Mouse (Mus musculus) hindbrain, embryonic 15.5 days (tissue): ENCODE results near the gene Olfr243. TPM values are rescaled to one million over a fixed set of nuclear protein-coding genes. Genes with fewer than 3 reads are reported as not detected.
A peak's percentile ranks its signal among the peaks of the same experiment; 100 is the strongest.
"Not testable (repeated sequence)": the region's sequence is repeated elsewhere in the genome, so short reads cannot be mapped to it uniquely, and the experiment has no call there.

Experiments used
- ATAC-seq: fragments of 200-750 bp; cut with Nextera tagmentation; 2 replicates; pipeline ENCODE4 v1.8.0; 2017; ENCODE audit warnings: low read depth, moderate number of reproducible peaks, moderate TSS enrichment; ENCODE audit not compliant: low FRiP score
- H3K27ac ChIP-seq: fragments of 300-500 bp; sonication (generic); replicated peaks from 2 replicates; pipeline ENCODE4 v1.5.1; 2015; ENCODE audit warnings: mild to moderate bottlenecking, inconsistent platforms
- H3K27me3 ChIP-seq: fragments of 300-500 bp; sonication (generic); 2 replicates; pipeline ENCODE4 v1.6.1; 2015; ENCODE audit warnings: control low read depth, inconsistent platforms
- H3K36me3 ChIP-seq: fragments of 300-500 bp; sonication (generic); 2 replicates; pipeline ENCODE4 v1.6.1; 2015; ENCODE audit warnings: control low read depth, inconsistent platforms
- H3K4me1 ChIP-seq: fragments of 300-500 bp; sonication (generic); replicated peaks from 2 replicates; pipeline ENCODE4 v1.6.1; 2015; ENCODE audit warnings: control low read depth, inconsistent platforms
- H3K4me2 ChIP-seq: fragments of 300-500 bp; sonication (generic); 2 replicates; pipeline ENCODE4 v1.6.1; 2015; ENCODE audit warnings: moderate library complexity, mild to moderate bottlenecking, inconsistent platforms
- H3K4me3 ChIP-seq: fragments of 300-500 bp; sonication (generic); 2 replicates; pipeline ENCODE4 v1.5.1; 2015; ENCODE audit warnings: mild to moderate bottlenecking, inconsistent platforms
- H3K9ac ChIP-seq: fragments of 300-500 bp; sonication (generic); 2 replicates; pipeline ENCODE4 v1.6.1; 2015; ENCODE audit warnings: inconsistent platforms
- H3K9me3 ChIP-seq: fragments of 300-500 bp; sonication (generic); 2 replicates; pipeline ENCODE4 v1.6.1; 2016; ENCODE audit warnings: control low read depth, inconsistent platforms
- WGBS: fragments of 180-500 bp; shearing (Covaris S2); methylation state at CpG from one replicate; pipeline ENCODE4 v1.1.7; 2015; 5-methylcytosine and 5-hydroxymethylcytosine counted together
- polyA plus RNA-seq: library from polyadenylated mRNA; unstranded; fragments of >200 nt; fragmentation: Nextera tagmentation; extraction: Ambion mirVana; gene quantifications from 2 replicates; pipeline ENCODE4 v1.2.1, GENCODE M21; 2015

The Olfr243 gene
- polyA plus RNA-seq: not detected in 2 replicates

DNA sequence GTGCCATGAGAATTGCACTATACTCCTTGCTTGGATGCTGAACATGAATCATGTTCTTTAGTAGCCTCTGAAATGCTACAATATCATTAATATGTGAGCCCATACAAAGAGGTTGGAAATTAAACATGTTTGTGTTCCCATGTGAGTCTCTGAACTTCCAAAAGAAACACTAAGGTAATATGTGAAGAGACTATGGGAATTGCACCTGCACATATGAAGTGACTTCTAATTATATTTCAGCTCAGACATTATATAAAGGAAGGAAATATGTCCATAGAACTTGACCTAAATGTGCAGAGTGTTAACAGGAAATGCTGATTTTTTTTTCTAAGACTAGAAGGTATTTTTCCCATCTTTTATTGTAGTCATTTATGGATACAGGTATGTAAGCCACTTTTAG, at the start of gene Olfr243:
Olfr243 (plus strand) TSS at position 301 of the 400 bp plus-strand sequence.
- H3K27me3 ChIP-seq: no peaks in the 10 kb centered on the region
- no peaks in the 10 kb centered on the region for H3K9me3 ChIP-seq
- no peak within 1 kb of the TSS for H3K4me3 ChIP-seq
- no peak within 1 kb of the TSS for H3K27ac ChIP-seq
- no peak within 1 kb of the TSS for H3K9ac ChIP-seq
- no peak for ATAC-seq
- H3K4me2 ChIP-seq: no peak within 1 kb of the TSS
- H3K4me1 ChIP-seq: no peaks in the 10 kb centered on the region
- no peaks in the 10 kb centered on the region for H3K36me3 ChIP-seq

DNA sequence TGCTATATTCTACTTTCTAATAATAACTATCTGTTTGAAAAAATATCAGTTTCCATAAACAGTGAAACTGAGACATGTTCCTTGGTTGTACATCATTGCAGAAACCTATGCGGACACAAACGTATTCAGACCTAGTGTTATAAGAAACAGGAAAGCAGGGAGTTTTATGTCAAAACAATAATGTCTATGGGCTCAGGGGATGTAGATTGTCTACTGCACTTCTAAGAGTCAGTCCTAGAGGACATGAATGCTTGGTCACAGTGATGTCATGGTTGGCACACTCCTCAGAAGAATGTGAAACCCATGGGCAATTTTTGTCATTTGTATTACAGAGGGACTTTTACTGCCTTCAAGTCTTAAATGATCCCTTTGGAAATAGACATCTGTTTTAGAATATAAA, 43.4 kb upstream of the Olfr243 start, which contains the start of gene Olfr624:
Olfr624 (minus strand) TSS at position 101 of the 400 bp plus-strand sequence.
- no peak within 1 kb of the TSS for H3K9ac ChIP-seq
- 92% methylated on average over 2 of the region's 2 CpGs for WGBS

GRCm38 (mm10) chr7:103682420-103682819, 32.1 kb upstream of the Olfr243 start, which contains the start of gene Olfr625-ps1:
Olfr625-ps1 (plus strand) TSS chr7:103682720.
- ATAC-seq: no peak
- no peak within 1 kb of the TSS for H3K27ac ChIP-seq
- H3K4me1 ChIP-seq: no peaks in the 10 kb centered on the region
- H3K4me2 ChIP-seq: no peak within 1 kb of the TSS
- no peaks in the 10 kb centered on the region for H3K27me3 ChIP-seq
- no peak within 1 kb of the TSS for H3K4me3 ChIP-seq
- no peaks in the 10 kb centered on the region for H3K36me3 ChIP-seq
- no peaks in the 10 kb centered on the region for H3K9me3 ChIP-seq
- no peak within 1 kb of the TSS for H3K9ac ChIP-seq

More for the DNA sequence above, 43.4 kb upstream of the Olfr243 start, which contains the start of gene Olfr624:
- H3K27me3 ChIP-seq: no peaks in the 10 kb centered on the region
- H3K4me3 ChIP-seq: no peak within 1 kb of the TSS
- no peak within 1 kb of the TSS for H3K27ac ChIP-seq
- H3K9me3 ChIP-seq: no peaks in the 10 kb centered on the region
- no peaks in the 10 kb centered on the region for H3K36me3 ChIP-seq
- ATAC-seq: no peak
- no peaks in the 10 kb centered on the region for H3K4me1 ChIP-seq
- H3K4me2 ChIP-seq: no peak within 1 kb of the TSS

DNA sequence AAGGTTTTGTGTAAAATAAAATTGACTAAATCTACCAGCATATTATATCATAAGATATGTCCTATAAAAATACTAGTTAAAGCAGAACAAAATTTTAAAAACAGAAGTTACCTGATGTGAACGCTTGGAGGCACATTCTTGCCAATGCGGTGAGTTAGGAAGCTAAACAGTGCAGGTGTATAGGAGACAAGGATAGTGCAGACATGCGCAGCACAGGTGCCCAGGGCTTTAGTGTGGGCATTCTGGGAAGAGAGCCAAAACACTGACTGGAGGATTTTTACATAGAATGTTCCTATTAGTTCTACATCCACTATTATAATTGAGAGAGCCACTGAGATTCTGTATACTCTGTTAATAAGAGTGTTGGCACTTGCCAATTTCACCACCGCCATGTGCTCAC, 15.0 kb upstream of the Olfr243 start:
- H3K4me1 ChIP-seq: no peaks in the 10 kb centered on the region
- H3K4me3 ChIP-seq: no peak overlapping the region
- ATAC-seq: peak; percentile 38; the same call in 1 of the 2 replicates
- no peak overlapping the region for H3K4me2 ChIP-seq
- no peaks in the 10 kb centered on the region for H3K36me3 ChIP-seq
- WGBS: 88% methylated on average over 4 of the region's 4 CpGs
- H3K9ac ChIP-seq: no peak overlapping the region
- H3K27ac ChIP-seq: no peak overlapping the region
- no peaks in the 10 kb centered on the region for H3K9me3 ChIP-seq
- H3K27me3 ChIP-seq: no peaks in the 10 kb centered on the region

- Histone ChIP-seq H3K27ac (no peak overlapping the region), H3K9me3 (no peaks in the 10 kb centered on the region), H3K36me3 (no peaks in the 10 kb centered on the region), H3K27me3 (no peaks in the 10 kb centered on the region), H3K9ac (no peak overlapping the region), H3K4me1 (no peaks in the 10 kb centered on the region), H3K4me2 (no peak overlapping the region), H3K4me3 (no peak overlapping the region)
- 38% methylated on average over 2 of the region's 2 CpGs for WGBS
- ATAC-seq: no peak
Observed at GRCm38 (mm10) chr7:103712024-103712423, 2.4 kb upstream of the Olfr243 start.

DNA sequence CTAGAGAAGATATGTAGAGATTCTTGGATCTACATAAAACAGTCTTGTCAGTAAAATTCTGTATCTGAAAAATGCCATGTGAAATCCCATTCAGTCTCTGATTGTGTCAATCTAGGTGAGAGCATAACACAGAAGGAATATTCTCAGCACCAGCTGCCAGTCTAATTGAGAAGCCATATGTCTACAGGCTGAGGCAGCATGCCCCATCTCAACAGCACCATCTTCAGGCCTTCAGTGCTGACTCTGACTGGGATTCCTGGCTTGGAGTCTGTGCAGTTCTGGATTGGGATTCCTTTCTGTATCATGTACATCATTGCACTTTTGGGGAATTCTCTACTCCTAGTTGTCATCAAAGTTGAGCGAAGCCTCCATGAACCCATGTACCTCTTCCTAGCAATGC, 1.9 kb downstream of the Olfr243 start:
- not testable (repeated sequence) for H3K4me3 ChIP-seq, ATAC-seq, H3K4me2 ChIP-seq, H3K9ac ChIP-seq, H3K27ac ChIP-seq, H3K4me1 ChIP-seq, H3K9me3 ChIP-seq, H3K36me3 ChIP-seq, H3K27me3 ChIP-seq
- WGBS: 96% methylated on average over 1 of the region's 1 CpGs

- Histone ChIP-seq H3K4me1 (no peaks in the 10 kb centered on the region), H3K4me3 (no peak within 1 kb of the TSS), H3K36me3 (no peaks in the 10 kb centered on the region), H3K27ac (no peak within 1 kb of the TSS), H3K4me2 (no peak within 1 kb of the TSS), H3K9me3 (no peaks in the 10 kb centered on the region), H3K27me3 (no peaks in the 10 kb centered on the region), H3K9ac (no peak within 1 kb of the TSS)
- ATAC-seq: no peak
- WGBS: 84% methylated on average over 1 of the region's 1 CpGs
Observed at GRCm38 (mm10) chr7:103730074-103730473, 15.6 kb downstream of the Olfr243 start, which contains the start of gene Olfr628. Olfr628 (plus strand) TSS chr7:103730374.

GRCm38 (mm10) chr7:103744843-103745242, 30.4 kb downstream of the Olfr243 start, which contains the start of gene Olfr629:
Olfr629 (minus strand) TSS chr7:103744943.
- WGBS: 79% methylated on average over 2 of the region's 2 CpGs
- H3K9me3 ChIP-seq: no peaks in the 10 kb centered on the region
- ATAC-seq: no peak
- H3K4me3 ChIP-seq: no peak within 1 kb of the TSS
- H3K4me1 ChIP-seq: no peaks in the 10 kb centered on the region
- H3K36me3 ChIP-seq: no peaks in the 10 kb centered on the region
- H3K4me2 ChIP-seq: no peak within 1 kb of the TSS
- no peak within 1 kb of the TSS for H3K9ac ChIP-seq
- H3K27ac ChIP-seq: no peak within 1 kb of the TSS
- no peaks in the 10 kb centered on the region for H3K27me3 ChIP-seq

GRCm38 (mm10) chr7:103757233-103757632, 42.8 kb downstream of the Olfr243 start, which contains the start of gene Olfr630:
Olfr630 (minus strand) TSS chr7:103757333.
- H3K27ac ChIP-seq: no peak within 1 kb of the TSS
- 49% methylated on average over 2 of the region's 2 CpGs for WGBS
- H3K4me2 ChIP-seq: no peak within 1 kb of the TSS
- no peak within 1 kb of the TSS for H3K9ac ChIP-seq
- H3K36me3 ChIP-seq: no peaks in the 10 kb centered on the region
- H3K27me3 ChIP-seq: no peaks in the 10 kb centered on the region
- H3K4me1 ChIP-seq: no peaks in the 10 kb centered on the region
- no peak within 1 kb of the TSS for H3K4me3 ChIP-seq
- no peak for ATAC-seq
- no peaks in the 10 kb centered on the region for H3K9me3 ChIP-seq

DNA sequence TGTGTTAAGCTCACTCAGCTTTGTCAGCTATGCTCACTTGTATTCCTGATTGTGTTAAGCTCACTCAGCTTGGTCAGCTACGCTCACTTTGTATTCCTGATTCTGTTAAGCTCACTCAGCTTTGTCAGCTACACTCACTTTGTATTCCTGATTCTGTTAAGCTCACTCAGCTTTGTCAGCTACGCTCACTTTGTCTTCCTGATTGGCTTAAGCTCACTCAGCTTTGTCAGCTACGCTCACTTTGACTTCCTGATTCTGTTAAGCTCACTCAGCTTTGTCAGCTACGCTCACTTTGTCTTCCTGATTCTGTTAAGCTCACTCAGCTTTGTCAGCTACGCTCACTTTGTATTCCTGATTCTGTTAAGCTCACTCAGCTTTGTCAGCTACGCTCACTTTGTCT, 47.7 kb downstream of the Olfr243 start:
- WGBS: 90% methylated on average over 6 of the region's 6 CpGs
- H3K4me1 ChIP-seq, H3K36me3 ChIP-seq: not testable (repeated sequence)

DNA sequence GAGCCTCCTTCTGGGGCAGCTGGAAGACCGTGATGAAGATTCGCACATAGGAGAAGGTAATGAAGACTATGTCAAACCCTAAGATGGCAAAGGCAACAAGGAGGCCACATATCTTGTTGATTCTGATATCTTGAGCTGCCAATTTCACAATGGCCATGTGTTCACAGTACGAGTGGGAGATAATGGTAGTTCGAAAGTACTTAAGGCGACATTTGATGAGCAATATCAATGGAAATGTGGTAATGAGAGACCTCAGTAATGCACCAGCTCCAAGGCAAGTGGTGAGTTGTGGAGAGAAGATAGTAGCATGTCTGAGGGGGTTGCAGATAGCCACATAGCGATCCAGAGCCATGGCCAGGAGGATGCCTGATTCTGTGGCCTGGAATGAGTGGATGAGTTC, 53.2 kb downstream of the Olfr243 start:
- not testable (repeated sequence) for H3K4me1 ChIP-seq, H3K4me2 ChIP-seq, ATAC-seq, H3K4me3 ChIP-seq, H3K27me3 ChIP-seq, H3K9me3 ChIP-seq, H3K9ac ChIP-seq, H3K27ac ChIP-seq, H3K36me3 ChIP-seq
- WGBS: 93% methylated on average over 6 of the region's 6 CpGs

More for the DNA sequence above, 47.7 kb downstream of the Olfr243 start:
- not testable (repeated sequence) for H3K4me3 ChIP-seq, H3K9me3 ChIP-seq, H3K27me3 ChIP-seq, H3K27ac ChIP-seq, H3K4me2 ChIP-seq, ATAC-seq, H3K9ac ChIP-seq
